Mouse (Mus musculus) CH12.LX (cell line): Measurements from ENCODE around the gene Hk1. TPM values are rescaled to one million over a fixed set of nuclear protein-coding genes. Genes with fewer than 3 reads are reported as not detected.
A peak's percentile ranks its signal among the peaks of the same experiment; 100 is the strongest.

ENCODE experiments used
- DNase-seq: peaks from one replicate; pipeline ENCODE4 v3.0.0-alpha.2; 2013; ENCODE audit errors: extremely low read depth
- H3K27ac ChIP-seq: 2 replicates; pipeline ENCODE4 v1.5.1; 2012; ENCODE audit warnings: low read depth, mild to moderate bottlenecking, control low read depth, moderate library complexity; ENCODE audit not compliant: insufficient read depth
- H3K27me3 ChIP-seq: replicated peaks from 2 replicates; pipeline ENCODE3; 2012; ENCODE audit warnings: inconsistent platforms
- H3K36me3 ChIP-seq, 2 experiments: replicated peaks in 1 of 2; 2 replicates each; pipeline versions ENCODE3 to v1.6.1; 2012; ENCODE audit warnings: inconsistent platforms in 1 of 2, low read length in 1 of 2, mild to moderate bottlenecking in 1 of 2, mixed read lengths in 1 of 2, moderate library complexity in 1 of 2; ENCODE audit not compliant: control insufficient read depth in 1 of 2, insufficient read depth in 1 of 2
- H3K4me1 ChIP-seq, 2 experiments: 2 replicates each; pipeline ENCODE4 v1.6.1; 2012; ENCODE audit warnings: inconsistent platforms in 1 of 2, moderate library complexity in 1 of 2; ENCODE audit not compliant: insufficient read depth in 2 of 2, control insufficient read depth in 1 of 2
- H3K4me2 ChIP-seq: 2 replicates; pipeline ENCODE4 v1.6.1; 2012; ENCODE audit warnings: low read depth, mild to moderate bottlenecking, control low read depth; ENCODE audit not compliant: poor library complexity, insufficient read depth, severe bottlenecking
- H3K4me3 ChIP-seq, 3 experiments: fragments of 150-350 bp in 1 of 3; sonication (generic) in 1 of 3; replicated peaks in 1 of 3; 2 replicates each; pipeline versions ENCODE3 to v1.5.1; 2011 to 2012; ENCODE audit warnings: low read depth in 2 of 3, low read length in 2 of 3, mild to moderate bottlenecking in 2 of 3, moderate library complexity in 2 of 3, control low read depth in 1 of 3, improper control_type of control experiment in 1 of 3, inconsistent platforms in 1 of 3, mixed read lengths in 1 of 3; ENCODE audit not compliant: poor library complexity in 1 of 3
- H3K79me2 ChIP-seq: replicated peaks from 2 replicates; pipeline ENCODE4 v1.6.1; 2012; ENCODE audit warnings: mild to moderate bottlenecking, moderate library complexity; ENCODE audit not compliant: control insufficient read depth, poor library complexity, insufficient read depth, severe bottlenecking; ENCODE audit errors: extremely low read depth
- H3K9ac ChIP-seq: 2 replicates; pipeline ENCODE4 v1.6.1; 2012; ENCODE audit warnings: low read depth, mild to moderate bottlenecking, control low read depth, moderate library complexity; ENCODE audit not compliant: insufficient read depth
- H3K9me3 ChIP-seq: replicated peaks from 2 replicates; pipeline ENCODE3; 2012; ENCODE audit warnings: low read length, inconsistent platforms, mixed read lengths
- BHLHE40 ChIP-seq: IDR thresholded peaks from 2 replicates; pipeline ENCODE4 v1.6.1; 2011; ENCODE audit warnings: mild to moderate bottlenecking, low read depth, low read length, improper control_type of control experiment
- CHD2 ChIP-seq: IDR thresholded peaks from 2 replicates; pipeline ENCODE4 v1.6.1; 2011; ENCODE audit warnings: low read length, improper control_type of control experiment
- CTCF ChIP-seq, 2 experiments: IDR thresholded peaks in 1 of 2; conservative IDR thresholded peaks in 1 of 2; 2 replicates each; pipeline ENCODE4 v1.5.1; 2011 to 2012; ENCODE audit warnings: low read depth in 2 of 2, low read length in 2 of 2, improper control_type of control experiment in 1 of 2, inconsistent platforms in 1 of 2, mild to moderate bottlenecking in 1 of 2, moderate library complexity in 1 of 2
- ELF1 ChIP-seq: IDR thresholded peaks from 2 replicates; pipeline ENCODE4 v1.6.1; 2014; ENCODE audit warnings: low read depth, mild to moderate bottlenecking, inconsistent platforms, low read length, improper control_type of control experiment
- KAT2A ChIP-seq: IDR thresholded peaks from 2 replicates; pipeline ENCODE4 v1.6.1; 2012; ENCODE audit warnings: low read length, improper control_type of control experiment, inconsistent platforms; ENCODE audit not compliant: insufficient replicate concordance
- MAX ChIP-seq: IDR thresholded peaks from 2 replicates; pipeline ENCODE4 v1.6.1; 2011; ENCODE audit warnings: low read length, improper control_type of control experiment
- MAZ ChIP-seq: IDR thresholded peaks from 2 replicates; pipeline ENCODE4 v1.6.1; 2012; ENCODE audit warnings: low read depth, mild to moderate bottlenecking, inconsistent platforms, low read length, improper control_type of control experiment, moderate library complexity
- MXI1 ChIP-seq: IDR thresholded peaks from 2 replicates; pipeline ENCODE4 v1.6.1; 2011; ENCODE audit warnings: mild to moderate bottlenecking, low read depth, low read length, improper control_type of control experiment
- NELFE ChIP-seq: IDR thresholded peaks from 2 replicates; pipeline ENCODE4 v1.6.1; 2011; ENCODE audit warnings: low read depth, low read length, improper control_type of control experiment
- PAX5 ChIP-seq: IDR thresholded peaks from 2 replicates; pipeline ENCODE4 v1.6.1; 2012; ENCODE audit warnings: low read length, inconsistent platforms, mixed read lengths
- POLR2A ChIP-seq: IDR thresholded peaks from 2 replicates; pipeline ENCODE4 v1.6.1; 2011; ENCODE audit warnings: low read depth, mild to moderate bottlenecking, improper control_type of control experiment, low read length
- RAD21 ChIP-seq: IDR thresholded peaks from 2 replicates; pipeline ENCODE4 v1.6.1; 2011; ENCODE audit warnings: low read depth, mild to moderate bottlenecking, low read length, improper control_type of control experiment, moderate library complexity
- RCOR1 ChIP-seq: conservative IDR thresholded peaks from 2 replicates; pipeline ENCODE4 v1.6.1; 2012; ENCODE audit warnings: low read depth, mild to moderate bottlenecking, inconsistent platforms, low read length, improper control_type of control experiment
- SIN3A ChIP-seq: IDR thresholded peaks from 2 replicates; pipeline ENCODE4 v1.6.1; 2012; ENCODE audit warnings: low read length, improper control_type of control experiment, inconsistent platforms
- SMC3 ChIP-seq: IDR thresholded peaks from 2 replicates; pipeline ENCODE4 v1.6.1; 2011; ENCODE audit warnings: low read depth, low read length, improper control_type of control experiment
- TCF12 ChIP-seq: IDR thresholded peaks from 2 replicates; pipeline ENCODE4 v1.6.1; 2014; ENCODE audit warnings: low read depth, mild to moderate bottlenecking, inconsistent platforms, low read length, improper control_type of control experiment
- UBTF ChIP-seq: IDR thresholded peaks from 2 replicates; pipeline ENCODE4 v1.6.1; 2012; ENCODE audit warnings: low read depth, mild to moderate bottlenecking, inconsistent platforms, low read length, improper control_type of control experiment, moderate library complexity
- USF1 ChIP-seq: IDR thresholded peaks from 2 replicates; pipeline ENCODE4 v1.6.1; 2014; ENCODE audit warnings: low read depth, mild to moderate bottlenecking, inconsistent platforms, low read length, improper control_type of control experiment
- dilution Hi-C: fragments of 300-500 bp; cut with MboI; formaldehyde crosslinking; loops from 2 replicates; pipeline ENCODE4 v1.14.3; 2020; ENCODE audit warnings: low sequenced_read_pairs; ENCODE audit not compliant: extremely low pct_unique_long_range_greater_than_20kb, extremely low pct_ligation_motif_present
- in situ Hi-C: fragments of 300-500 bp; cut with MboI; formaldehyde crosslinking; loops from 3 replicates; pipeline ENCODE4 v1.14.3; 2019; ENCODE audit warnings: low sequenced_read_pairs, low pct_ligation_motif_present, low pct_unique_long_range_greater_than_20kb, mixed read lengths
- polyA plus RNA-seq: library from polyadenylated mRNA; unstranded; fragments of >175 nt; gene quantifications from 2 replicates; pipeline ENCODE4 v1.2.1, GENCODE M21; 2012; ENCODE audit warnings: low read depth; ENCODE audit not compliant: insufficient read length
- total RNA-seq, 2 experiments: library from RNA; depleted of rRNA; stranded (reverse); fragments of 300-350 nt in 1 of 2; fragments of >200 nt in 1 of 2; gene quantifications; 2 replicates each; pipeline ENCODE4 v1.2.3; 2012 to 2014

The Hk1 gene
- total and polyA plus RNA-seq, 3 experiments: 9.3 to 30.1 (median 23.4) TPM

DNA sequence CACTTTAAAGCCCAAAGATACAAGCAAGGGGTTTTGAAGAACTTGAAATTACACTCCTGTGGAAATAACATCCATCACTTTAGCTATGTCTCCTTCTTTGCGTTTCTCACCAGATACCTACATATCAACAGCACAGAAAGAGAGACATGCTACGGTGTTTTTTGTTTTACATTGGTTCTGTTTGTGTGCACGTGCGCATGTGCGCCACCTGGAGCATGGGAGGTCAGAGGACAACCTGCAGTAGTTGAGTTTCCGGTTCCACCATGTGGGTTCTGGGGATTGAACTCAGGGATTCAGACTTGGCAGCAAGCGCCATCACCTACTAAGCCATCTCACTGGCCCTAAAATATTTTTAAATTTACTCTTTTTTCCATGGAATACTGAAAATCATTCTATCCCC is 20.9 kb downstream of the Hk1 start:
- Histone ChIP-seq H3K4me3 (no peak overlapping the region), H3K4me1 (no peaks in the 10 kb centered on the region), H3K4me2 (no peak overlapping the region), H3K36me3 (no peaks in the 10 kb centered on the region), H3K9ac (no peak overlapping the region), H3K79me2 (no peaks in the 10 kb centered on the region), H3K9me3 (no peaks in the 10 kb centered on the region), H3K27ac (no peak overlapping the region), H3K27me3 (no peaks in the 10 kb centered on the region)
- dilution Hi-C loops: no loop called here
- no peak for DNase-seq
- TF ChIP-seq BHLHE40 (peak; percentile 94), SIN3A (0 out of 2 replicates have a peak, but pooled peaks have one; percentile 20), CTCF (conservative IDR thresholded peaks at IDR 0.05 in 1 of 2, IDR thresholded peaks at IDR 0.05 in 1 of 2; ENCODE audit: low read depth in 2 of 2, low read length in 2 of 2) (peak in 1 of 2 experiments; percentile 67; a peak in 2 of 4 replicates), KAT2A (no peak), POLR2A (no peak), SMC3 (peak; percentile 47), CHD2 (no peak), NELFE (no peak), RCOR1 (no peak), USF1 (no peak), MXI1 (0 out of 2 replicates have a peak, but pooled peaks have one; percentile 21), MAX (peak; percentile 31; the same call in 1 of the 2 replicates), UBTF (no peak), RAD21 (peak; percentile 22), MAZ (no peak)
- in situ Hi-C loops: no loop called here

DNA sequence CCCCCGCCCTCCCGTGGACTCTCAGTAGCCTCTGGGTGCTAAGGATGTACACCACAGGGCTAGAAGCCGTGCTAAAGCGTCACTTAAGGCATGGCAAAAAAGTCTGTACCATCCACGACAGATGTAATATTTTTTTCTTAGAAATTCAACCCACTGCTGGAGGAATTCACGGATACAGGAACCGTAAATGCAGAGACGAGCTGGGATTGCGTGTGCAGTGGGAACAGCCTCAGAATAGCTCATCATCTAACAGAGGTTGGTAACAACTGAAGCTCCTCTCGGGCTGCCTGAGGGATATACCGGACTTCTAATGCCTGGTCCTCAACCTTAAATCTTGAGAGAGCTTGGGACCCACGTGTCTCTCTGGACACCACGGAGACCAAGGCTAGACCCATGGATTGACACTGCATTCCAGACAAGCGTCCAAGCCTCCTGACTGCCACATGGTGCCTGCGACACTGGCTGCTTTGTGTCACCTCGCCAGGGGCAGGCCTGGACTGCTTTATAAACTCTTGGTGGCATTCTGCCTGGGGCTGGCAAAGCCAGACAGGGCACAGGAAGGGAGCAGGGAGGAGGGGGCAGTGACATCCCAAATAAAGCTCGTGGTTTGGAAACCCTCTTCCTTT is 23.5 kb downstream of the Hk1 start:
- in situ Hi-C loops (no loop called here), dilution Hi-C loops (no loop called here)
- DNase-seq: no peak
- Histone ChIP-seq H3K9me3 (peaks cover 2% of the 10 kb centered on the region), H3K4me3 (no peak overlapping the region), H3K4me2 (no peak overlapping the region), H3K4me1 (peaks cover 0 to 9% of the 10 kb centered on the region in 2 experiments; a peak in 2 of 4 replicates), H3K36me3 (no peaks in the 10 kb centered on the region), H3K27me3 (no peaks in the 10 kb centered on the region), H3K27ac (no peak overlapping the region), H3K9ac (no peak overlapping the region), H3K79me2 (no peaks in the 10 kb centered on the region)
- TF ChIP-seq MAX (no peak), PAX5 (no peak), ELF1 (no peak), TCF12 (no peak)
